8 mouse cellular contexts compared by ENCODE assay signal in the genomic region with DNA sequence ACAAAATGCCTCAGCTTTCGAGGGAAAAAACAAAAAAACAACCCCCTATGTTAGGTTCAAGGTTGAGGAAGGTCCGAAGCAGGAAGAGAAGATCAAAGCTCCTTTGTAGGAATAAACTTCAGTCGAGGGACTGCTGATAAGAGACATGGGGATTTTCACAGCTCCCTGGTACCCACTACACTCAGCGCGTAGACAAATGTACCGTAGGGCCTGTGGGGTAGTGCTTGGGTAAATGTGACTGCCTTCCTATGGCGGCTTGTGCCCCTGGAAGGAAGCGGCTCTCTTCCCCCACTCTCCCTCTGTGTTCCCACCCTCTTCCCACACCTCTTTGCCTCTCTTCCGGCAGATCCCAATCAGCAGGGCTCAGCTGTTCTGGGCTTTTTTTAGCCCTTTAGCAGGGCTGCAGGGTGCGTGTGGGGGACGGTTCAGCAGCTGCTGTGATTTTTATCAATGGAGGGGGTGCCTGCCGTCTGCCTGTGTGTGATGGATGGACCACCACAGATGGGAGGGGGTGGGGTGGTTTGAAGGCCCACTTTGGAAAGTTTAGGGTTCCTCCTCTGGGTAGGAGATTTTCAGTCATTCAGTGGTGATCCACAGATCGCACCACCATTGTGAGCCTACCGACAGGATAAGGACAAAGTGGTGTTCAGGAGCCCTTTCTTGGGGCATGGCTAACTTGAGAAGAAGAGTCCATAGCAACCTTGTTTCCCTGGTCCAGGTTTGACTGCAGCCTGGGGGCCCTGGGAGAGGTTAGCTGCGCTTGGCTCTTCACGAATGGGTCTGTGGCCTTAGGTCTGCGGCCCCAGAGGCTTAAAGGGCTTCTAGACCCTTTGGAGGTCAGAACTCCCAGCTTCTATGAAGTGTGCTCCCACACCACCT. TPM values are rescaled to one million over a fixed set of nuclear protein-coding genes. Genes with fewer than 3 reads are reported as not detected.
DNase-seq lines count a peak whose midpoint lies in the region; ATAC-seq and TF ChIP-seq lines count a peak whose summit lies in the region.

No protein-coding gene starts in this region.

- H3K4me1 ChIP-seq in hindbrain, embryonic 10.5 days (replicated peaks): peaks cover 63% of the 10 kb centered on the region
- peaks cover 11% of the 10 kb centered on the region; the same call in 1 of the 2 replicates for H3K4me1 ChIP-seq in hindbrain, postnatal 0 days (ENCODE audit: insufficient read depth, low read length)
- peaks cover 28% of the 10 kb centered on the region for H3K4me1 ChIP-seq in hindbrain, embryonic 14.5 days (replicated peaks; ENCODE audit: control insufficient read depth, insufficient read depth, low read length)
- peaks cover 18% of the 10 kb centered on the region; the same call in 1 of the 2 replicates for H3K4me1 ChIP-seq in lung, postnatal 0 days (ENCODE audit: insufficient read depth, low read depth, low read length)
- peaks cover 44% of the 10 kb centered on the region for H3K4me1 ChIP-seq in stomach, embryonic 14.5 days (ENCODE audit: control insufficient read depth, insufficient read depth, low read length)

- TF ChIP-seq EP300 in lung, postnatal 0 days (IDR thresholded peaks at IDR 0.05): peak; percentile 76

- DNase-seq in hindbrain, embryonic 10.5 days (ENCODE audit: low spot score): peak; percentile 72
- DNase-seq in hindbrain, postnatal 0 days (ENCODE audit: low spot score): no peak
- peak; percentile 55 for DNase-seq in embryo, embryonic 10 days (ENCODE audit: low spot score)
- no peak for DNase-seq in hindbrain, embryonic 14.5 days (ENCODE audit: low spot score)
- DNase-seq in lung, postnatal 0 days (ENCODE audit: low spot score): peak; percentile 82
- no peak for DNase-seq in c-Kit-positive CD71-positive TER-119-positive erythroid progenitor cells, embryonic 14.5 days (ENCODE audit: low spot score)
- no peak for DNase-seq in kidney, postnatal 36 days

- no peaks in the 10 kb centered on the region for H3K36me3 ChIP-seq in hindbrain, embryonic 10.5 days
- no peaks in the 10 kb centered on the region for H3K36me3 ChIP-seq in hindbrain, postnatal 0 days (ENCODE audit: insufficient read depth, low read length)
- H3K36me3 ChIP-seq in hindbrain, embryonic 14.5 days (replicated peaks; ENCODE audit: control insufficient read depth, insufficient read depth): no peaks in the 10 kb centered on the region
- H3K36me3 ChIP-seq in lung, postnatal 0 days (ENCODE audit: insufficient read depth, low read length): no peaks in the 10 kb centered on the region
- H3K36me3 ChIP-seq in stomach, embryonic 14.5 days (ENCODE audit: control insufficient read depth, insufficient read depth, low read length): no peaks in the 10 kb centered on the region

- no peak overlapping the region for H3K4me2 ChIP-seq in hindbrain, postnatal 0 days (ENCODE audit: low read depth, low read length)
- no peak overlapping the region for H3K4me2 ChIP-seq in hindbrain, embryonic 14.5 days (replicated peaks)
- no peak overlapping the region for H3K4me2 ChIP-seq in lung, postnatal 0 days (replicated peaks; ENCODE audit: low read depth, low read length)
- H3K4me2 ChIP-seq in stomach, embryonic 14.5 days (replicated peaks; ENCODE audit: low read depth, low read length): peak overlapping the region; percentile 18; the same call in 1 of the 2 replicates

- ATAC-seq in hindbrain, postnatal 0 days: no peak; the same call in 1 of the 2 replicates
- no peak for ATAC-seq in hindbrain, embryonic 14.5 days (ENCODE audit: low FRiP score)
- ATAC-seq in lung, postnatal 0 days: peak; percentile 69
- peak; percentile 15; the same call in 1 of the 2 replicates for ATAC-seq in stomach, embryonic 14.5 days (ENCODE audit: insufficient number of reproducible peaks, insufficient read depth, low FRiP score, low read depth)

- TF ChIP-seq CTCF in hindbrain, postnatal 0 days (IDR thresholded peaks at IDR 0.05; ENCODE audit: low read depth): no peak
- TF ChIP-seq CTCF in lung, postnatal 0 days (IDR thresholded peaks at IDR 0.05): no peak

- WGBS in hindbrain, embryonic 10.5 days: 46% methylated on average over 17 of the region's 17 CpGs
- WGBS in hindbrain, postnatal 0 days: 52% methylated on average over 17 of the region's 17 CpGs
- 41% methylated on average over 17 of the region's 17 CpGs for WGBS in hindbrain, embryonic 14.5 days
- WGBS in lung, postnatal 0 days: 26% methylated on average over 17 of the region's 17 CpGs
- WGBS in stomach, embryonic 14.5 days: 14% methylated on average over 17 of the region's 17 CpGs

- H3K27ac ChIP-seq in hindbrain, embryonic 10.5 days: peak overlapping the region; percentile 89
- H3K27ac ChIP-seq in hindbrain, postnatal 0 days: no peak overlapping the region
- peak overlapping the region; percentile 47; the same call in 1 of the 2 replicates for H3K27ac ChIP-seq in hindbrain, embryonic 14.5 days
- peak overlapping the region; percentile 73 for H3K27ac ChIP-seq in lung, postnatal 0 days (ENCODE audit: low read length)
- H3K27ac ChIP-seq in stomach, embryonic 14.5 days (ENCODE audit: low read length): peak overlapping the region; percentile 97

- H3K9me3 ChIP-seq in hindbrain, embryonic 10.5 days: no peaks in the 10 kb centered on the region
- H3K9me3 ChIP-seq in hindbrain, postnatal 0 days (ENCODE audit: low read length): no peaks in the 10 kb centered on the region
- no peaks in the 10 kb centered on the region for H3K9me3 ChIP-seq in hindbrain, embryonic 14.5 days (ENCODE audit: control insufficient read depth, low read length)
- no peaks in the 10 kb centered on the region for H3K9me3 ChIP-seq in lung, postnatal 0 days (ENCODE audit: low read length)
- no peaks in the 10 kb centered on the region for H3K9me3 ChIP-seq in stomach, embryonic 14.5 days (ENCODE audit: control insufficient read depth, low read depth, low read length)

- H3K27me3 ChIP-seq in hindbrain, embryonic 10.5 days (ENCODE audit: insufficient read depth, poor library complexity, severe bottlenecking): peaks cover 18% of the 10 kb centered on the region
- H3K27me3 ChIP-seq in hindbrain, postnatal 0 days (ENCODE audit: insufficient read depth, low read length): no peaks in the 10 kb centered on the region
- no peaks in the 10 kb centered on the region; the same call in 1 of the 2 replicates for H3K27me3 ChIP-seq in hindbrain, embryonic 14.5 days (ENCODE audit: control insufficient read depth, insufficient read depth, low read length)
- H3K27me3 ChIP-seq in lung, postnatal 0 days (replicated peaks; ENCODE audit: insufficient read depth, low read length): no peaks in the 10 kb centered on the region
- H3K27me3 ChIP-seq in stomach, embryonic 14.5 days (ENCODE audit: control insufficient read depth, insufficient read depth, low read length): no peaks in the 10 kb centered on the region

- H3K4me3 ChIP-seq in hindbrain, embryonic 10.5 days: no peak overlapping the region
- no peak overlapping the region for H3K4me3 ChIP-seq in hindbrain, postnatal 0 days (ENCODE audit: low read length)
- H3K4me3 ChIP-seq in hindbrain, embryonic 14.5 days (replicated peaks; ENCODE audit: low read length): no peak overlapping the region
- H3K4me3 ChIP-seq in lung, postnatal 0 days (ENCODE audit: low read depth, low read length): no peak overlapping the region
- no peak overlapping the region for H3K4me3 ChIP-seq in stomach, embryonic 14.5 days (ENCODE audit: low read depth, low read length)

- H3K9ac ChIP-seq in hindbrain, postnatal 0 days (replicated peaks; ENCODE audit: low read length): no peak overlapping the region
- H3K9ac ChIP-seq in hindbrain, embryonic 14.5 days: no peak overlapping the region
- H3K9ac ChIP-seq in lung, postnatal 0 days (replicated peaks; ENCODE audit: low read depth): no peak overlapping the region
- no peak overlapping the region; the same call in 1 of the 2 replicates for H3K9ac ChIP-seq in stomach, embryonic 14.5 days (replicated peaks; ENCODE audit: low read depth, low read length)

RNA-seq across cellular contexts. Expression of a gene that starts 7.6 kb away (rescaled TPM):
- polyA plus RNA-seq in hindbrain, embryonic 10.5 days (2016; fragmentation: Nextera tagmentation; extraction: Ambion mirVana): 0.21 and 0.25 TPM in 2 replicates
- 0.40 TPM in 1 of 2 replicates, not detected in the other for total RNA-seq in hindbrain, postnatal 0 days (2014; rRNA removed)
- polyA plus RNA-seq in hindbrain, postnatal 0 days (2015; fragmentation: Nextera tagmentation; extraction: Ambion mirVana): not detected in 2 replicates
- 0.23 TPM in 1 of 2 replicates, not detected in the other for polyA plus RNA-seq in hindbrain, embryonic 14.5 days (2014; fragmentation: Nextera tagmentation; extraction: Ambion mirVana)
- polyA plus RNA-seq in lung, postnatal 0 days (2015; fragmentation: Nextera tagmentation; extraction: Ambion mirVana): 0.50 and 0.69 TPM in 2 replicates
- polyA plus RNA-seq in stomach, embryonic 14.5 days (2014; fragmentation: Nextera tagmentation; extraction: Ambion mirVana): 0.46 and 0.52 TPM in 2 replicates

RNA-seq across cellular contexts. Expression of a gene that starts 58.2 kb away (rescaled TPM):
- 0.67 and 1.0 TPM in 2 replicates for polyA plus RNA-seq in hindbrain, embryonic 10.5 days (2016; fragmentation: Nextera tagmentation; extraction: Ambion mirVana)
- 1.3 TPM in 1 of 2 replicates, not detected in the other for total RNA-seq in hindbrain, postnatal 0 days (2014; rRNA removed)
- polyA plus RNA-seq in hindbrain, postnatal 0 days (2015; fragmentation: Nextera tagmentation; extraction: Ambion mirVana): 0.08 TPM in 1 of 2 replicates, not detected in the other
- polyA plus RNA-seq in hindbrain, embryonic 14.5 days (2014; fragmentation: Nextera tagmentation; extraction: Ambion mirVana): 0.20 TPM in 1 of 2 replicates, not detected in the other
- polyA plus RNA-seq in lung, postnatal 0 days (2015; fragmentation: Nextera tagmentation; extraction: Ambion mirVana): 0.13 and 0.24 TPM in 2 replicates
- polyA plus RNA-seq in stomach, embryonic 14.5 days (2014; fragmentation: Nextera tagmentation; extraction: Ambion mirVana): 2.4 and 2.5 TPM in 2 replicates

Comparison
In these comparisons a context has a peak if more than half of its experiments do, and no peak if none do; other contexts are left out.
1. DNase-seq: peak in hindbrain, embryonic 10.5 days (single experiment), embryo, embryonic 10 days (single experiment) and lung, postnatal 0 days (single experiment); none in hindbrain, postnatal 0 days (single experiment), hindbrain, embryonic 14.5 days (single experiment), c-Kit-positive CD71-positive TER-119-positive erythroid progenitor cells, embryonic 14.5 days (single experiment) and kidney, postnatal 36 days (0 of 2).
2. ATAC-seq: peak in lung, postnatal 0 days (single experiment) and stomach, embryonic 14.5 days (single experiment); none in hindbrain, postnatal 0 days (single experiment) and hindbrain, embryonic 14.5 days (single experiment).